Mouse (Mus musculus): Measurements from ENCODE around the gene a.

GRCm38 (mm10) chr2:154834149-154834865 is 43.1 kb downstream of the a start:
- TF ChIP-seq CTCF (IDR thresholded peaks at IDR 0.05; ENCODE audit: low read depth, low read length) (no peak), GATA1 (IDR thresholded peaks at IDR 0.05; ENCODE audit: borderline replicate concordance, low read length) (no peak)

Data from G1E (cell line).